Mouse (Mus musculus): ENCODE results near the gene Map3k13.

DNA sequence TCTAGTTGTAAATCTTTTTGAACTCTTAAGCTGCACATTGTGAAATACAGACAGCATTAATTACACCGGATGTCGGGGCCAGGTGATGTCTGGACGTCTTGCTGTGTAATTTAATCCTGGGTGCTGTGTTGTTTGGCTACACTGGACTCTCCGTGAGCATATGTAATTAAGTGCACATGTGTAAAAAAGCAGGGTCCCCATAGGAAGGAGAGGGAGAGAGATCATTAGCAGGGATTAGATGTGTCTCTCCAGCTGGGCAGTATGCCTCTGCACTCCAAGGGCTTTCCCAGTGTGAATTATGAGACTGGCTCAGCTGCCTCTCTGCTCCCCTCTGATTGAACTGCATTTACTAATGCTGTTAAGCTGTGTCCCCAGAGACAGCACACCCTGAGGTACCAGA lies 75.7 kb downstream of the Map3k13 start:
- no peak for TF ChIP-seq EP300 (IDR thresholded peaks at IDR 0.05; ENCODE audit: low read depth)
- no peak for TF ChIP-seq CTCF (IDR thresholded peaks at IDR 0.05; ENCODE audit: low read depth)
